Comparison of ENCODE assay signal across 8 mouse cellular contexts in genomic region chr1:138044196-138044945, GRCm38 (mm10).
DNase-seq lines count a peak whose midpoint lies in the region; ATAC-seq and TF ChIP-seq lines count a peak whose summit lies in the region.

No protein-coding gene starts in this region.

- H3K27ac ChIP-seq in cerebellum, adult 2 months (ENCODE audit: insufficient read depth, low read length) = no peak overlapping the region
- H3K27ac ChIP-seq in hindbrain, embryonic 12.5 days = no peak overlapping the region

- DNase-seq in NIH3T3 (ENCODE audit: low read depth) = peak; percentile 93
- DNase-seq in cerebellum, adult 2 months = peak; percentile 73 to 75
- peak; percentile 45 to 68 for DNase-seq in frontal cortex, postnatal 10 days (ENCODE audit: low spot score in 2 of 2)
- peak; percentile 76 for DNase-seq in layer of hippocampus, adult 9-10 months (ENCODE audit: low spot score)
- DNase-seq in lung, postnatal 14 days = peak; percentile 91
- peak; percentile 95 for DNase-seq in retina, embryonic 14.5 days (ENCODE audit: low spot score)
- peak; percentile 73 to 77 for DNase-seq in thymus, postnatal 36 days

- peak; percentile 66; the same call in 1 of the 2 replicates for TF ChIP-seq CTCF in cerebellum, adult 2 months (IDR thresholded peaks at IDR 0.05; ENCODE audit: borderline replicate concordance, insufficient read depth, low read depth, low read length)

- H3K4me2 ChIP-seq in hindbrain, embryonic 12.5 days (replicated peaks) = no peak overlapping the region

- 35% methylated on average over 10 of the region's 10 CpGs for WGBS in cerebellum, adult 2 months
- WGBS in hindbrain, embryonic 12.5 days = 38% methylated on average over 10 of the region's 10 CpGs

- H3K4me1 ChIP-seq in cerebellum, adult 2 months (ENCODE audit: control insufficient read depth, insufficient read depth, low read length) = no peaks in the 10 kb centered on the region
- H3K4me1 ChIP-seq in hindbrain, embryonic 12.5 days = no peaks in the 10 kb centered on the region

- no peak for TF ChIP-seq POLR2A in cerebellum, adult 2 months (IDR thresholded peaks at IDR 0.05; ENCODE audit: borderline replicate concordance, insufficient read depth, low read length)

- no peaks in the 10 kb centered on the region for H3K36me3 ChIP-seq in hindbrain, embryonic 12.5 days

- H3K27me3 ChIP-seq in cerebellum, adult 2 months (ENCODE audit: control insufficient read depth, insufficient read depth, low read length) = no peaks in the 10 kb centered on the region
- H3K27me3 ChIP-seq in hindbrain, embryonic 12.5 days = no peaks in the 10 kb centered on the region

- H3K9ac ChIP-seq in hindbrain, embryonic 12.5 days = no peak overlapping the region

- no peaks in the 10 kb centered on the region for H3K9me3 ChIP-seq in hindbrain, embryonic 12.5 days (replicated peaks)

- peak; percentile 76 for ATAC-seq in hindbrain, embryonic 12.5 days (ENCODE audit: low FRiP score)

- H3K4me3 ChIP-seq in cerebellum, adult 2 months (replicated peaks; ENCODE audit: insufficient read depth, low read depth, low read length) = no peak overlapping the region
- H3K4me3 ChIP-seq in hindbrain, embryonic 12.5 days = no peak overlapping the region
